Mouse (Mus musculus) liver, adult 2 months (tissue): ENCODE measurements around the gene Parp1. TPM values are rescaled to one million over a fixed set of nuclear protein-coding genes. Genes with fewer than 3 reads are reported as not detected.

Experiments
- DNase-seq: peaks from one replicate; pipeline ENCODE4 v3.0.0-alpha.2; 2011; ENCODE audit warnings: low read depth, low spot score; ENCODE audit errors: extremely low read depth
- H3K27ac ChIP-seq: fragments of 200-500 bp; replicated peaks from 2 replicates; pipeline ENCODE4 v1.5.1; 2012; ENCODE audit warnings: low read depth, mild to moderate bottlenecking, control low read depth, inconsistent platforms, low read length; ENCODE audit not compliant: insufficient read depth
- H3K27me3 ChIP-seq: fragments of 200-500 bp; 2 replicates; pipeline ENCODE4 v1.6.1; 2012; ENCODE audit warnings: mild to moderate bottlenecking, moderate library complexity, low read length, inconsistent platforms; ENCODE audit not compliant: control insufficient read depth, insufficient read depth
- H3K36me3 ChIP-seq: fragments of 200-500 bp; 2 replicates; pipeline ENCODE4 v1.6.1; 2012; ENCODE audit warnings: low read length, inconsistent platforms; ENCODE audit not compliant: control insufficient read depth, insufficient read depth
- H3K4me1 ChIP-seq: fragments of 200-500 bp; 2 replicates; pipeline ENCODE4 v1.6.1; 2011; ENCODE audit warnings: low read length; ENCODE audit not compliant: control insufficient read depth, insufficient read depth
- H3K4me3 ChIP-seq: fragments of 200-500 bp; 2 replicates; pipeline ENCODE4 v1.5.1; 2011; ENCODE audit warnings: low read depth, mild to moderate bottlenecking, control low read depth, low read length, moderate library complexity; ENCODE audit not compliant: insufficient read depth
- H3K79me2 ChIP-seq: fragments of 200-500 bp; 2 replicates; pipeline ENCODE4 v1.6.1; 2012; ENCODE audit warnings: inconsistent platforms, mild to moderate bottlenecking, low read length, moderate library complexity; ENCODE audit not compliant: control insufficient read depth, insufficient read depth
- H3K9ac ChIP-seq: fragments of 200-500 bp; 2 replicates; pipeline ENCODE4 v1.6.1; 2012; ENCODE audit warnings: low read depth, mild to moderate bottlenecking, control low read depth, inconsistent platforms, low read length
- CTCF ChIP-seq: fragments of 200-500 bp; IDR thresholded peaks from 2 replicates; pipeline ENCODE4 v1.5.1; 2011; ENCODE audit warnings: low read depth, low read length, control low read depth
- POLR2A ChIP-seq: fragments of 200-500 bp; IDR thresholded peaks from 2 replicates; pipeline ENCODE4 v1.6.1; 2011; ENCODE audit warnings: low read length, control low read depth; ENCODE audit not compliant: insufficient read depth; ENCODE audit errors: extremely low read depth
- WGBS: fragments of 180-500 bp; shearing (Covaris S2); methylation state at CpG from one replicate; pipeline ENCODE4 v1.1.7; 2018; 5-methylcytosine and 5-hydroxymethylcytosine counted together
- polyA plus RNA-seq: library from polyadenylated mRNA; depleted of rRNA; stranded (reverse); fragments of >200 nt; gene quantifications from 2 replicates; pipeline ENCODE4 v1.2.3, GENCODE M21; 2012; rRNA removed
- total RNA-seq: library from RNA; depleted of rRNA; stranded (reverse); fragments of >200 nt; gene quantifications from 2 replicates; pipeline ENCODE4 v1.2.3, GENCODE M21; 2014; rRNA removed

The Parp1 gene
- total RNA-seq (25.4 and 28.3 TPM in 2 replicates), polyA plus RNA-seq (13.2 and 14.6 TPM in 2 replicates)

- H3K4me3 ChIP-seq, result peak within 1 kb of the TSS; percentile 98
- no peaks in the 10 kb centered on the region for H3K36me3 ChIP-seq
- peaks cover 7% of the 10 kb centered on the region for H3K4me1 ChIP-seq
- WGBS, result under 1% methylated on average over 67 of the region's 67 CpGs
- H3K27me3 ChIP-seq, result no peaks in the 10 kb centered on the region
- H3K79me2 ChIP-seq, result peaks cover 16% of the 10 kb centered on the region; the same call in 1 of the 2 replicates
- H3K27ac ChIP-seq, result peak within 1 kb of the TSS; percentile 24; the same call in 1 of the 2 replicates
- TF ChIP-seq POLR2A (peak; percentile 73), CTCF (no peak)
- peak; percentile 74 for DNase-seq
- peak within 1 kb of the TSS; percentile 87 for H3K9ac ChIP-seq
Measured at GRCm38 (mm10) chr1:180568761-180569452, at the start of gene Parp1. Parp1 (plus strand) TSS chr1:180568924.

- H3K27me3 ChIP-seq, result no peaks in the 10 kb centered on the region; the same call in 1 of the 2 replicates
- H3K4me1 ChIP-seq, result no peaks in the 10 kb centered on the region
- H3K36me3 ChIP-seq, result no peaks in the 10 kb centered on the region
- 76% methylated on average over 8 of the region's 8 CpGs for WGBS
- no peak overlapping the region for H3K9ac ChIP-seq
- no peak for DNase-seq
- H3K79me2 ChIP-seq, result no peaks in the 10 kb centered on the region
- no peak overlapping the region for H3K27ac ChIP-seq
- TF ChIP-seq CTCF (no peak), POLR2A (no peak)
- H3K4me3 ChIP-seq, result no peak overlapping the region
Measured at GRCm38 (mm10) chr1:180519520-180519919, 49.2 kb upstream of the Parp1 start.

GRCm38 (mm10) chr1:180520190-180520589, 48.5 kb upstream of the Parp1 start:
- no peak overlapping the region for H3K27ac ChIP-seq
- DNase-seq, result no peak
- H3K4me3 ChIP-seq, result no peak overlapping the region
- H3K9ac ChIP-seq, result no peak overlapping the region
- H3K79me2 ChIP-seq, result no peaks in the 10 kb centered on the region
- no peaks in the 10 kb centered on the region for H3K36me3 ChIP-seq
- TF ChIP-seq POLR2A, result no peak
- TF ChIP-seq CTCF, result no peak
- 80% methylated on average over 7 of the region's 7 CpGs for WGBS
- no peaks in the 10 kb centered on the region; the same call in 1 of the 2 replicates for H3K27me3 ChIP-seq
- H3K4me1 ChIP-seq, result no peaks in the 10 kb centered on the region

- 94% methylated on average over 2 of the region's 2 CpGs for WGBS
- no peaks in the 10 kb centered on the region for H3K79me2 ChIP-seq
- H3K9ac ChIP-seq, result no peak overlapping the region
- DNase-seq, result no peak
- H3K36me3 ChIP-seq, result no peaks in the 10 kb centered on the region
- H3K4me1 ChIP-seq, result no peaks in the 10 kb centered on the region
- no peaks in the 10 kb centered on the region; the same call in 1 of the 2 replicates for H3K27me3 ChIP-seq
- no peak overlapping the region for H3K27ac ChIP-seq
- TF ChIP-seq POLR2A (no peak), CTCF (no peak)
- no peak overlapping the region for H3K4me3 ChIP-seq
Measured at GRCm38 (mm10) chr1:180523320-180523719, 45.4 kb upstream of the Parp1 start.

- TF ChIP-seq CTCF (no peak), POLR2A (no peak)
- Histone ChIP-seq H3K4me1 (no peaks in the 10 kb centered on the region), H3K79me2 (no peaks in the 10 kb centered on the region), H3K27me3 (no peaks in the 10 kb centered on the region), H3K27ac (no peak overlapping the region), H3K9ac (no peak overlapping the region), H3K36me3 (no peaks in the 10 kb centered on the region), H3K4me3 (no peak overlapping the region)
- WGBS, result 86% methylated on average over 1 of the region's 1 CpGs
- DNase-seq, result no peak
Measured at GRCm38 (mm10) chr1:180525301-180525700, 43.4 kb upstream of the Parp1 start.

GRCm38 (mm10) chr1:180529847-180530246, 38.9 kb upstream of the Parp1 start:
- no peak overlapping the region for H3K4me3 ChIP-seq
- H3K79me2 ChIP-seq, result no peaks in the 10 kb centered on the region
- H3K36me3 ChIP-seq, result no peaks in the 10 kb centered on the region
- WGBS, result 93% methylated on average over 7 of the region's 7 CpGs
- H3K27ac ChIP-seq, result no peak overlapping the region
- DNase-seq, result no peak
- no peaks in the 10 kb centered on the region for H3K4me1 ChIP-seq
- no peak overlapping the region for H3K9ac ChIP-seq
- TF ChIP-seq CTCF (no peak), POLR2A (no peak)
- no peaks in the 10 kb centered on the region for H3K27me3 ChIP-seq
